Mouse (Mus musculus): ENCODE results near the gene Pde10a. TPM values are rescaled to one million over a fixed set of nuclear protein-coding genes. Genes with fewer than 3 reads are reported as not detected.
A peak's percentile ranks its signal among the peaks of the same experiment; 100 is the strongest.

The Pde10a gene
- total and polyA plus RNA-seq, 2 experiments from 2014 or later = 14.7 to 55.4 TPM

GRCm38 (mm10) chr17:8778839-8779238, 253.7 kb downstream of the Pde10a start:
- no peak for TF ChIP-seq CTCF (IDR thresholded peaks at IDR 0.05; ENCODE audit: low read depth)
- H3K9me3 ChIP-seq (ENCODE audit: low read length) = no peaks in the 10 kb centered on the region
- no peak overlapping the region for H3K9ac ChIP-seq
- 55% methylated on average over 5 of the region's 5 CpGs for WGBS
- no peak overlapping the region for H3K4me2 ChIP-seq (ENCODE audit: low read depth)
- no peaks in the 10 kb centered on the region for H3K36me3 ChIP-seq (ENCODE audit: insufficient read depth)
- DNase-seq (no peak), ATAC-seq (peak; percentile 66)
- H3K4me1 ChIP-seq (ENCODE audit: insufficient read depth) = no peaks in the 10 kb centered on the region
- H3K27me3 ChIP-seq (ENCODE audit: insufficient read depth, low read length) = no peaks in the 10 kb centered on the region
- H3K27ac ChIP-seq (ENCODE audit: low read depth, low read length) = no peak overlapping the region
- H3K4me3 ChIP-seq (ENCODE audit: low read depth, low read length) = no peak overlapping the region

- Histone ChIP-seq H3K9ac (no peak overlapping the region), H3K27me3 (ENCODE audit: insufficient read depth, low read length) (no peaks in the 10 kb centered on the region), H3K4me3 (ENCODE audit: low read depth, low read length) (no peak overlapping the region), H3K4me2 (ENCODE audit: low read depth) (no peak overlapping the region), H3K9me3 (ENCODE audit: low read length) (no peaks in the 10 kb centered on the region), H3K4me1 (ENCODE audit: insufficient read depth) (no peaks in the 10 kb centered on the region), H3K36me3 (ENCODE audit: insufficient read depth) (no peaks in the 10 kb centered on the region), H3K27ac (ENCODE audit: low read depth, low read length) (no peak overlapping the region)
- ATAC-seq = no peak
- no peak for TF ChIP-seq CTCF (IDR thresholded peaks at IDR 0.05; ENCODE audit: low read depth)
- no peak for DNase-seq
- WGBS = 83% methylated on average over 4 of the region's 4 CpGs
Measured at GRCm38 (mm10) chr17:8780484-8780883, 255.3 kb downstream of the Pde10a start.

- no peak for TF ChIP-seq CTCF (IDR thresholded peaks at IDR 0.05; ENCODE audit: low read depth)
- 91% methylated on average over 2 of the region's 2 CpGs for WGBS
Measured at GRCm38 (mm10) chr17:8781040-8781439, 255.9 kb downstream of the Pde10a start.

GRCm38 (mm10) chr17:8781576-8781975, 256.4 kb downstream of the Pde10a start:
- DNase-seq (no peak), ATAC-seq (no peak)
- 84% methylated on average over 1 of the region's 1 CpGs for WGBS
- Histone ChIP-seq H3K27ac (ENCODE audit: low read depth, low read length) (no peak overlapping the region), H3K27me3 (ENCODE audit: insufficient read depth, low read length) (no peaks in the 10 kb centered on the region), H3K4me3 (ENCODE audit: low read depth, low read length) (no peak overlapping the region), H3K4me2 (ENCODE audit: low read depth) (no peak overlapping the region), H3K4me1 (ENCODE audit: insufficient read depth) (no peaks in the 10 kb centered on the region), H3K9me3 (ENCODE audit: low read length) (no peaks in the 10 kb centered on the region), H3K9ac (no peak overlapping the region), H3K36me3 (ENCODE audit: insufficient read depth) (no peaks in the 10 kb centered on the region)
- TF ChIP-seq CTCF (IDR thresholded peaks at IDR 0.05; ENCODE audit: low read depth) = no peak

More at GRCm38 (mm10) chr17:8781040-8781439, 255.9 kb downstream of the Pde10a start:
- Histone ChIP-seq H3K4me1 (ENCODE audit: insufficient read depth) (no peaks in the 10 kb centered on the region), H3K4me3 (ENCODE audit: low read depth, low read length) (no peak overlapping the region), H3K9me3 (ENCODE audit: low read length) (no peaks in the 10 kb centered on the region), H3K27me3 (ENCODE audit: insufficient read depth, low read length) (no peaks in the 10 kb centered on the region), H3K36me3 (ENCODE audit: insufficient read depth) (no peaks in the 10 kb centered on the region), H3K9ac (no peak overlapping the region), H3K4me2 (ENCODE audit: low read depth) (no peak overlapping the region), H3K27ac (ENCODE audit: low read depth, low read length) (no peak overlapping the region)
- ATAC-seq = no peak
- DNase-seq = no peak

GRCm38 (mm10) chr17:8785908-8786307, 260.7 kb downstream of the Pde10a start:
- TF ChIP-seq CTCF (IDR thresholded peaks at IDR 0.05; ENCODE audit: low read depth) = no peak
- Histone ChIP-seq H3K27me3 (ENCODE audit: insufficient read depth, low read length) (no peaks in the 10 kb centered on the region), H3K4me3 (ENCODE audit: low read depth, low read length) (no peak overlapping the region), H3K36me3 (ENCODE audit: insufficient read depth) (no peaks in the 10 kb centered on the region), H3K27ac (ENCODE audit: low read depth, low read length) (no peak overlapping the region), H3K9me3 (ENCODE audit: low read length) (no peaks in the 10 kb centered on the region), H3K4me2 (ENCODE audit: low read depth) (no peak overlapping the region), H3K9ac (no peak overlapping the region), H3K4me1 (ENCODE audit: insufficient read depth) (no peaks in the 10 kb centered on the region)
- ATAC-seq (no peak), DNase-seq (no peak)
- whole genome bisulfite sequencing = 43% methylated on average over 6 of the region's 6 CpGs

GRCm38 (mm10) chr17:8786484-8786883, 261.3 kb downstream of the Pde10a start:
- Histone ChIP-seq H3K27ac (ENCODE audit: low read depth, low read length) (no peak overlapping the region), H3K9me3 (ENCODE audit: low read length) (no peaks in the 10 kb centered on the region), H3K4me3 (ENCODE audit: low read depth, low read length) (no peak overlapping the region), H3K4me2 (ENCODE audit: low read depth) (no peak overlapping the region), H3K4me1 (ENCODE audit: insufficient read depth) (no peaks in the 10 kb centered on the region), H3K27me3 (ENCODE audit: insufficient read depth, low read length) (no peaks in the 10 kb centered on the region), H3K9ac (no peak overlapping the region), H3K36me3 (ENCODE audit: insufficient read depth) (no peaks in the 10 kb centered on the region)
- ATAC-seq (no peak), DNase-seq (no peak)
- no peak for TF ChIP-seq CTCF (IDR thresholded peaks at IDR 0.05; ENCODE audit: low read depth)
- WGBS = 91% methylated on average over 4 of the region's 4 CpGs

GRCm38 (mm10) chr17:8787762-8788161, 262.6 kb downstream of the Pde10a start:
- no peak for TF ChIP-seq CTCF (IDR thresholded peaks at IDR 0.05; ENCODE audit: low read depth)
- ATAC-seq = no peak
- Histone ChIP-seq H3K9me3 (ENCODE audit: low read length) (no peaks in the 10 kb centered on the region), H3K4me3 (ENCODE audit: low read depth, low read length) (no peak overlapping the region), H3K4me1 (ENCODE audit: insufficient read depth) (no peaks in the 10 kb centered on the region), H3K27ac (ENCODE audit: low read depth, low read length) (no peak overlapping the region), H3K9ac (no peak overlapping the region), H3K27me3 (ENCODE audit: insufficient read depth, low read length) (no peaks in the 10 kb centered on the region), H3K36me3 (ENCODE audit: insufficient read depth) (no peaks in the 10 kb centered on the region), H3K4me2 (ENCODE audit: low read depth) (no peak overlapping the region)
- DNase-seq = no peak
- WGBS = 67% methylated on average over 8 of the region's 8 CpGs

GRCm38 (mm10) chr17:8791561-8791960, 266.4 kb downstream of the Pde10a start:
- no peak overlapping the region for H3K4me3 ChIP-seq (ENCODE audit: low read depth, low read length)
- no peak for TF ChIP-seq CTCF (IDR thresholded peaks at IDR 0.05; ENCODE audit: low read depth)
- DNase-seq (no peak), ATAC-seq (no peak)
- no peak overlapping the region for H3K27ac ChIP-seq (ENCODE audit: low read depth, low read length)
- no peaks in the 10 kb centered on the region for H3K36me3 ChIP-seq (ENCODE audit: insufficient read depth)
- H3K4me1 ChIP-seq (ENCODE audit: insufficient read depth) = no peaks in the 10 kb centered on the region
- H3K9ac ChIP-seq = no peak overlapping the region
- 70% methylated on average over 4 of the region's 4 CpGs for WGBS
- no peaks in the 10 kb centered on the region for H3K9me3 ChIP-seq (ENCODE audit: low read length)
- H3K4me2 ChIP-seq (ENCODE audit: low read depth) = no peak overlapping the region
- peaks cover 4% of the 10 kb centered on the region for H3K27me3 ChIP-seq (ENCODE audit: insufficient read depth, low read length)

All from forebrain, postnatal 0 days (tissue).